ENCODE assay signal across 15 mouse cellular contexts in the genomic region with DNA sequence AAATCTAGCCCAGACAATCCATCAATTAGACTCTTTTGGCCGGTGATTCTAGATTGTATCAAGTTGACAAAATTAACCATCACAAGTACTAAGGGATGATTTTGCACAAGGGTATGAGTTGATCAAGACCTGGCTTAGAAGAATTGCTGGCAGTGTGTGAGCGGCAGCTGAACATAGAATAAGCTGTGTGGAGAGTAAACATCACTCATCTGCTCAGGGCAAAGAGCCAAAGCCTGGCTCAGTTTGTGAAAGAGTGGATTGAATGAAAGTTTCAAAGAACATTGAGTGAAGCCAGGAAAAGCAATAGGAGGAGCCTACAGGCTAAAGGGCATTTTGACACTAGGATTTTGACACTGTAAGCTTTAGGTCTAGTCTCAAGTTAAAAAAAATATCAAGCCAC.
DNase-seq lines count a peak whose midpoint lies in the region; ATAC-seq and TF ChIP-seq lines count a peak whose summit lies in the region.
"Had no signal": no experiment of that assay in that cellular context is flagged by ENCODE, and none has a peak within 500 bp of the region (broad histone marks: within the 10 kb centered on the region; RNA-seq: fewer than 3 reads in every experiment).

No protein-coding gene starts in this region.

- H3K4me1 ChIP-seq in midbrain, postnatal 0 days (ENCODE audit: insufficient read depth, low read length) = no peaks in the 10 kb centered on the region
- no peaks in the 10 kb centered on the region for H3K4me1 ChIP-seq in midbrain, embryonic 16.5 days (ENCODE audit: control insufficient read depth, insufficient read depth, low read length)
- H3K4me1 ChIP-seq in heart, adult 2 months (ENCODE audit: control insufficient read depth, insufficient read depth, low read length) = no peaks in the 10 kb centered on the region
- H3K4me1 ChIP-seq: intestine, embryonic 15.5 days; midbrain, embryonic 15.5 days had no signal

- 77% methylated on average over 2 of the region's 2 CpGs for WGBS in midbrain, postnatal 0 days
- 75% methylated on average over 2 of the region's 2 CpGs for WGBS in midbrain, embryonic 16.5 days
- WGBS in heart, adult 2 months = 60% methylated on average over 2 of the region's 2 CpGs

- H3K27ac ChIP-seq in midbrain, postnatal 0 days (ENCODE audit: low read depth, low read length) = no peak overlapping the region
- no peak overlapping the region for H3K27ac ChIP-seq in midbrain, embryonic 16.5 days (ENCODE audit: low read length)
- H3K27ac ChIP-seq in heart, adult 2 months = no peak overlapping the region
- H3K27ac ChIP-seq: intestine, embryonic 15.5 days; midbrain, embryonic 15.5 days had no signal

- H3K4me2 ChIP-seq in midbrain, postnatal 0 days (ENCODE audit: low read depth, low read length, poor library complexity, severe bottlenecking) = no peak overlapping the region
- H3K4me2 ChIP-seq in midbrain, embryonic 16.5 days (ENCODE audit: low read length) = no peak overlapping the region
- H3K4me2 ChIP-seq: intestine, embryonic 15.5 days; midbrain, embryonic 15.5 days had no signal

- TF ChIP-seq CTCF in midbrain, postnatal 0 days (IDR thresholded peaks at IDR 0.05) = no peak
- no peak for TF ChIP-seq CTCF in heart, adult 2 months (IDR thresholded peaks at IDR 0.05)

- H3K79me2 ChIP-seq in heart, adult 2 months (replicated peaks; ENCODE audit: control insufficient read depth, insufficient read depth, low read length) = no peaks in the 10 kb centered on the region

- TF ChIP-seq POLR2A in heart, adult 2 months (IDR thresholded peaks at IDR 0.05; ENCODE audit: insufficient read depth, low read depth, low read length) = no peak

- no peaks in the 10 kb centered on the region for H3K9me3 ChIP-seq in midbrain, postnatal 0 days (ENCODE audit: low read length)
- H3K9me3 ChIP-seq in midbrain, embryonic 16.5 days (replicated peaks; ENCODE audit: control insufficient read depth, low read length, poor library complexity, severe bottlenecking) = no peaks in the 10 kb centered on the region
- H3K9me3 ChIP-seq: intestine, embryonic 15.5 days; midbrain, embryonic 15.5 days had no signal

- no peak overlapping the region for H3K9ac ChIP-seq in midbrain, postnatal 0 days (replicated peaks; ENCODE audit: low read length, poor library complexity, severe bottlenecking)
- H3K9ac ChIP-seq in midbrain, embryonic 16.5 days (ENCODE audit: low read depth, low read length) = no peak overlapping the region
- H3K9ac ChIP-seq in heart, adult 2 months (ENCODE audit: low read depth, low read length) = no peak overlapping the region
- H3K9ac ChIP-seq: intestine, embryonic 15.5 days; midbrain, embryonic 15.5 days had no signal

- ATAC-seq in midbrain, postnatal 0 days (ENCODE audit: low FRiP score) = no peak
- ATAC-seq in midbrain, embryonic 16.5 days = no peak
- ATAC-seq: intestine, embryonic 15.5 days; midbrain, embryonic 15.5 days had no signal

- intact Hi-C loops in heart, adult 2 months (cut with DNase I) = no loop called here

- no peaks in the 10 kb centered on the region for H3K36me3 ChIP-seq in midbrain, postnatal 0 days (ENCODE audit: insufficient read depth, low read length)
- H3K36me3 ChIP-seq in midbrain, embryonic 16.5 days (ENCODE audit: control insufficient read depth, insufficient read depth, low read length) = no peaks in the 10 kb centered on the region
- no peaks in the 10 kb centered on the region for H3K36me3 ChIP-seq in heart, adult 2 months (ENCODE audit: control insufficient read depth, insufficient read depth, low read length)
- H3K36me3 ChIP-seq: intestine, embryonic 15.5 days; midbrain, embryonic 15.5 days had no signal

- no peaks in the 10 kb centered on the region for H3K27me3 ChIP-seq in midbrain, postnatal 0 days (ENCODE audit: insufficient read depth, low read length)
- no peaks in the 10 kb centered on the region for H3K27me3 ChIP-seq in midbrain, embryonic 16.5 days (ENCODE audit: control insufficient read depth, insufficient read depth, low read depth, low read length)
- H3K27me3 ChIP-seq in heart, adult 2 months (ENCODE audit: control insufficient read depth, insufficient read depth, low read length) = no peaks in the 10 kb centered on the region
- H3K27me3 ChIP-seq: intestine, embryonic 15.5 days; midbrain, embryonic 15.5 days had no signal

- peak; percentile 10 to 42 for DNase-seq in frontal cortex, postnatal 36 days (ENCODE audit: low spot score in 2 of 2)
- DNase-seq in frontal cortex, postnatal 14 days (ENCODE audit: low spot score in 2 of 2) = no peak
- peak; percentile 60 for DNase-seq in midbrain, postnatal 0 days (ENCODE audit: low spot score)
- DNase-seq in layer of hippocampus, adult 8-10 months (ENCODE audit: low spot score in 2 of 2) = peak; percentile 21 to 42
- DNase-seq in telencephalon, adult 2 months (ENCODE audit: low read depth, low spot score) = peak; percentile 31
- no peak for DNase-seq in spleen, postnatal 4 days (ENCODE audit: low spot score in 2 of 2)
- no peak for DNase-seq in heart, adult 2 months
- DNase-seq: adrenal gland, postnatal 25 days; gastrocnemius, postnatal 36 days; heart, postnatal 10 days; thymus, postnatal 25 days had no signal

- TF ChIP-seq EP300 in heart, adult 2 months (IDR thresholded peaks at IDR 0.05; ENCODE audit: insufficient read depth, low read depth, low read length) = no peak

- H3K4me3 ChIP-seq in midbrain, postnatal 0 days (ENCODE audit: low read depth, low read length) = no peak overlapping the region
- H3K4me3 ChIP-seq in midbrain, embryonic 16.5 days (ENCODE audit: low read depth, low read length) = no peak overlapping the region
- no peak overlapping the region for H3K4me3 ChIP-seq in heart, adult 2 months
- H3K4me3 ChIP-seq: erythroblast, embryonic 14.5 days; intestine, embryonic 15.5 days; midbrain, embryonic 15.5 days had no signal

Comparison
In these comparisons a context has a peak if more than half of its experiments do, and no peak if none do; other contexts are left out.
1. DNase-seq: peak in frontal cortex, postnatal 36 days (2 of 2), midbrain, postnatal 0 days (single experiment), layer of hippocampus, adult 8-10 months (2 of 2) and telencephalon, adult 2 months (single experiment); none in frontal cortex, postnatal 14 days (0 of 2), spleen, postnatal 4 days (0 of 2) and heart, adult 2 months (0 of 2).